Comparison of ENCODE assay signal across 28 mouse cellular contexts in genomic region chr7:70593027-70593426, GRCm38 (mm10).
DNase-seq lines count a peak whose midpoint lies in the region; ATAC-seq and TF ChIP-seq lines count a peak whose summit lies in the region.
"Had no signal": no experiment of that assay in that cellular context is flagged by ENCODE, and none has a peak within 500 bp of the region (broad histone marks: within the 10 kb centered on the region; RNA-seq: fewer than 3 reads in every experiment).

No protein-coding gene starts in this region.

- H3K27ac ChIP-seq in lung, embryonic 14.5 days (ENCODE audit: low read depth) = no peak overlapping the region
- H3K27ac ChIP-seq in lung, postnatal 0 days (ENCODE audit: low read length) = no peak overlapping the region
- H3K27ac ChIP-seq in stomach, embryonic 15.5 days = no peak overlapping the region
- no peak overlapping the region for H3K27ac ChIP-seq in stomach, postnatal 0 days (replicated peaks)
- H3K27ac ChIP-seq: embryonic facial prominence, embryonic 13.5 days; embryonic facial prominence, embryonic 15.5 days; forebrain, embryonic 10.5 days; forebrain, embryonic 12.5 days had no signal

- H3K9ac ChIP-seq in lung, embryonic 14.5 days = no peak overlapping the region
- H3K9ac ChIP-seq in lung, postnatal 0 days (replicated peaks; ENCODE audit: low read depth) = no peak overlapping the region
- H3K9ac ChIP-seq in stomach, embryonic 15.5 days = no peak overlapping the region
- no peak overlapping the region for H3K9ac ChIP-seq in stomach, postnatal 0 days (ENCODE audit: low read length)
- H3K9ac ChIP-seq: embryonic facial prominence, embryonic 13.5 days; embryonic facial prominence, embryonic 15.5 days; forebrain, embryonic 12.5 days had no signal

- H3K36me3 ChIP-seq in lung, embryonic 14.5 days (ENCODE audit: insufficient read depth) = no peaks in the 10 kb centered on the region
- no peaks in the 10 kb centered on the region for H3K36me3 ChIP-seq in lung, postnatal 0 days (ENCODE audit: insufficient read depth, low read length)
- no peaks in the 10 kb centered on the region for H3K36me3 ChIP-seq in stomach, embryonic 15.5 days
- H3K36me3 ChIP-seq in stomach, postnatal 0 days (ENCODE audit: control insufficient read depth, insufficient read depth, low read length) = no peaks in the 10 kb centered on the region
- H3K36me3 ChIP-seq: embryonic facial prominence, embryonic 13.5 days; embryonic facial prominence, embryonic 15.5 days; forebrain, embryonic 10.5 days; forebrain, embryonic 12.5 days; G1E had no signal

- no peaks in the 10 kb centered on the region for H3K9me3 ChIP-seq in lung, embryonic 14.5 days (ENCODE audit: low read depth, low read length)
- no peaks in the 10 kb centered on the region for H3K9me3 ChIP-seq in lung, postnatal 0 days (ENCODE audit: low read length)
- H3K9me3 ChIP-seq in stomach, embryonic 15.5 days = no peaks in the 10 kb centered on the region
- H3K9me3 ChIP-seq in stomach, postnatal 0 days (ENCODE audit: control insufficient read depth, low read length) = no peaks in the 10 kb centered on the region
- H3K9me3 ChIP-seq: embryonic facial prominence, embryonic 13.5 days; embryonic facial prominence, embryonic 15.5 days; forebrain, embryonic 12.5 days had no signal

- DNase-seq in lung, embryonic 14.5 days = peak; percentile 41
- DNase-seq in lung, postnatal 14 days = no peak
- DNase-seq in lung, postnatal 0 days (ENCODE audit: low spot score) = no peak
- DNase-seq in lung, postnatal 10 days = no peak
- no peak for DNase-seq in stomach, postnatal 0 days (ENCODE audit: low spot score)
- DNase-seq in adrenal gland, adult 8-10 months = no peak
- DNase-seq: adrenal gland, postnatal 10 days; adrenal gland, postnatal 25 days; B cell, adult 2 months; cerebellum, adult 11 months; cerebellum, adult 18-20 months; cerebellum, adult 8-10 months; cerebellum, adult 9-11 months; cerebellum, postnatal 14 days; cerebellum, postnatal 36 days; embryo, embryonic 11 days had no signal

- ATAC-seq in lung, embryonic 14.5 days (ENCODE audit: insufficient read depth) = 0 out of 2 replicates have a peak, but pooled peaks have one; percentile 41
- ATAC-seq in lung, postnatal 0 days = peak; percentile 19
- ATAC-seq in stomach, embryonic 15.5 days (ENCODE audit: insufficient read depth, low FRiP score, low read depth) = peak; percentile 50; the same call in 1 of the 2 replicates
- peak; percentile 63; the same call in 1 of the 2 replicates for ATAC-seq in stomach, postnatal 0 days (ENCODE audit: low FRiP score, low TSS enrichment)
- ATAC-seq: activated CD4-positive, CD25-positive, alpha-beta regulatory T cell, adult 4 months; CD4-positive, CD25-positive, alpha-beta regulatory T cell, adult 4 months; forebrain, embryonic 14.5 days; Patski had no signal

- TF ChIP-seq EP300 in lung, postnatal 0 days (IDR thresholded peaks at IDR 0.05) = no peak
- TF ChIP-seq EP300 in stomach, postnatal 0 days (optimal IDR thresholded peaks at IDR 0.05) = peak; percentile 2

- H3K4me3 ChIP-seq in lung, embryonic 14.5 days (ENCODE audit: low read depth, low read length) = no peak overlapping the region
- no peak overlapping the region for H3K4me3 ChIP-seq in lung, postnatal 0 days (ENCODE audit: low read depth, low read length)
- no peak overlapping the region for H3K4me3 ChIP-seq in stomach, embryonic 15.5 days (replicated peaks)
- H3K4me3 ChIP-seq in stomach, postnatal 0 days (ENCODE audit: low read depth, low read length) = no peak overlapping the region
- H3K4me3 ChIP-seq: embryonic facial prominence, embryonic 13.5 days; embryonic facial prominence, embryonic 15.5 days; erythroblast, embryonic 14.5 days; forebrain, embryonic 10.5 days; forebrain, embryonic 12.5 days had no signal

- 70% methylated on average over 6 of the region's 6 CpGs for whole genome bisulfite sequencing in lung, embryonic 14.5 days
- 75% methylated on average over 6 of the region's 6 CpGs for WGBS in lung, postnatal 0 days
- WGBS in stomach, embryonic 15.5 days = 68% methylated on average over 6 of the region's 6 CpGs
- 67% methylated on average over 6 of the region's 6 CpGs for WGBS in stomach, postnatal 0 days

- no peak overlapping the region for H3K4me2 ChIP-seq in lung, embryonic 14.5 days
- H3K4me2 ChIP-seq in lung, postnatal 0 days (replicated peaks; ENCODE audit: low read depth, low read length) = no peak overlapping the region
- H3K4me2 ChIP-seq in stomach, embryonic 15.5 days = no peak overlapping the region
- no peak overlapping the region for H3K4me2 ChIP-seq in stomach, postnatal 0 days (replicated peaks; ENCODE audit: low read depth)
- H3K4me2 ChIP-seq: embryonic facial prominence, embryonic 13.5 days; embryonic facial prominence, embryonic 15.5 days; forebrain, embryonic 12.5 days had no signal

- H3K27me3 ChIP-seq in lung, embryonic 14.5 days (ENCODE audit: insufficient read depth, low read length) = no peaks in the 10 kb centered on the region
- H3K27me3 ChIP-seq in lung, postnatal 0 days (replicated peaks; ENCODE audit: insufficient read depth, low read length) = no peaks in the 10 kb centered on the region
- H3K27me3 ChIP-seq in stomach, embryonic 15.5 days (replicated peaks) = no peaks in the 10 kb centered on the region
- H3K27me3 ChIP-seq in stomach, postnatal 0 days (ENCODE audit: control insufficient read depth, insufficient read depth, low read length) = no peaks in the 10 kb centered on the region
- H3K27me3 ChIP-seq: CH12.LX; embryonic facial prominence, embryonic 15.5 days; Patski had no signal

- TF ChIP-seq CTCF in lung, embryonic 14.5 days (IDR thresholded peaks at IDR 0.05; ENCODE audit: low read depth) = no peak
- no peak for TF ChIP-seq CTCF in lung, postnatal 0 days (IDR thresholded peaks at IDR 0.05)
- no peak for TF ChIP-seq CTCF in stomach, postnatal 0 days (IDR thresholded peaks at IDR 0.05; ENCODE audit: low read depth)

- H3K4me1 ChIP-seq in lung, embryonic 14.5 days (ENCODE audit: insufficient read depth) = peaks cover 14% of the 10 kb centered on the region; the same call in 1 of the 2 replicates
- H3K4me1 ChIP-seq in lung, postnatal 0 days (ENCODE audit: insufficient read depth, low read depth, low read length) = no peaks in the 10 kb centered on the region
- H3K4me1 ChIP-seq in stomach, embryonic 15.5 days = no peaks in the 10 kb centered on the region
- H3K4me1 ChIP-seq in stomach, postnatal 0 days (replicated peaks; ENCODE audit: control insufficient read depth, insufficient read depth) = no peaks in the 10 kb centered on the region
- H3K4me1 ChIP-seq: embryonic facial prominence, embryonic 15.5 days had no signal
